Comparison of ENCODE assay signal across 9 mouse cellular contexts in the genomic region with DNA sequence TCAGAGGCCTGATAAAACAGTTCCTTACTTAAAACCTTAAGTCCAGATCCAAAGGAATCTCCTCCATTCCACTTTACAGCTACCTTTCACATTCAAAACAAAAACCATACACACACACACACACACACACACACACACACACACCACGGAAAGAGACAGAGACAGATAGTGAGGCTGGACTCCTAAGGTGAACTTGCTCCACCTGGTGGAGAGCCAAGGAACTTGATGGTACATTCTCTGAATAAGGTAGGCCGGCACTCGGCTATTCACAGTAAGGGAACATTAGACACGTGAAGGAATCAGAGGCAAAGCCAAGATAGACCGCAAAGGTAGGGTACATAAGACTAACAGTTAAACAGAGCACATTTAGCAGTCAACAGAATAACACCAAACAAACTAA. TPM values are rescaled to one million over a fixed set of nuclear protein-coding genes. Genes with fewer than 3 reads are reported as not detected.
DNase-seq lines count a peak whose midpoint lies in the region; ATAC-seq and TF ChIP-seq lines count a peak whose summit lies in the region.
"Had no signal": no experiment of that assay in that cellular context is flagged by ENCODE, and none has a peak within 500 bp of the region (broad histone marks: within the 10 kb centered on the region; RNA-seq: fewer than 3 reads in every experiment).

No protein-coding gene starts in this region.

- H3K9me3 ChIP-seq in kidney, embryonic 14.5 days (ENCODE audit: control insufficient read depth, low read length), result no peaks in the 10 kb centered on the region

- H3K27ac ChIP-seq in kidney, embryonic 14.5 days (ENCODE audit: low read depth, low read length), result no peak overlapping the region
- no peak overlapping the region for H3K27ac ChIP-seq in left cerebral cortex, adult 2 months

- WGBS in kidney, embryonic 14.5 days, result 7% methylated on average over 5 of the region's 5 CpGs

- intact Hi-C loops in left cerebral cortex, adult 2 months (cut with DNase I), result loop anchor here (1.0 to 5.0 kb wide), 3 partner anchors 86 to 447 kb away; no protein-coding TSS in a partner anchor

- ATAC-seq in kidney, embryonic 14.5 days (ENCODE audit: low FRiP score, low TSS enrichment), result no peak; the same call in 1 of the 2 replicates
- ATAC-seq in megakaryocyte-erythroid progenitor cell, adult 5-6 weeks (replicated peaks; ENCODE audit: low FRiP score, low TSS enrichment, poor library complexity, severe bottlenecking), result peak; percentile 90

- DNase-seq in kidney, adult 11 months, result peak; percentile 64
- peak; percentile 93 to 95 for DNase-seq in cerebellum, postnatal 10 days
- peak; percentile 57 to 75 for DNase-seq in frontal cortex, postnatal 25 days (ENCODE audit: low spot score in 2 of 2)
- peak; percentile 87 for DNase-seq in induced T-regulatory cell, adult 2 months (ENCODE audit: low read depth)
- DNase-seq in left cerebral cortex, adult 2 months (ENCODE audit: extremely low spot score in 1 of 2, low spot score in 2 of 2), result peak; percentile 75 to 83
- DNase-seq in right cerebral cortex, postnatal 25 days, result peak; percentile 67

- H3K4me1 ChIP-seq in kidney, embryonic 14.5 days (ENCODE audit: control insufficient read depth, insufficient read depth, low read length), result no peaks in the 10 kb centered on the region

- no peak overlapping the region for H3K4me2 ChIP-seq in kidney, embryonic 14.5 days (replicated peaks; ENCODE audit: low read depth, low read length)

- H3K4me3 ChIP-seq in kidney, embryonic 14.5 days (ENCODE audit: low read length), result no peak overlapping the region
- no peak overlapping the region for H3K4me3 ChIP-seq in left cerebral cortex, adult 2 months
- H3K4me3 ChIP-seq: myocyte had no signal

- no peak overlapping the region for H3K9ac ChIP-seq in kidney, embryonic 14.5 days (ENCODE audit: low read depth, low read length)

- H3K27me3 ChIP-seq in kidney, embryonic 14.5 days (ENCODE audit: control insufficient read depth, insufficient read depth, low read length), result peaks cover 4% of the 10 kb centered on the region; the same call in 1 of the 2 replicates

- peak; percentile 66 for TF ChIP-seq CTCF in left cerebral cortex, adult 2 months (IDR thresholded peaks at IDR 0.05)

- no peaks in the 10 kb centered on the region for H3K36me3 ChIP-seq in kidney, embryonic 14.5 days (ENCODE audit: control insufficient read depth, insufficient read depth, low read length)

RNA-seq across cellular contexts. Expression of a gene that starts 4.8 kb away (rescaled TPM):
- polyA plus RNA-seq in kidney, embryonic 14.5 days (2014; fragmentation: Nextera tagmentation; extraction: Ambion mirVana), result 6.6 and 8.6 TPM in 2 replicates
- under 1 TPM; 0.96 to 0.97 TPM for total RNA-seq in left cerebral cortex, adult 2 months (2021)
- 7.2 TPM in 1 of 2 replicates, not detected in the other for total RNA-seq in megakaryocyte-erythroid progenitor cell, adult 5-6 weeks (2014; fragmentation: Nextera tagmentation)
- total RNA-seq in megakaryocyte-erythroid progenitor cell, adult 5-6 weeks (2017), result not detected in 2 replicates

RNA-seq across cellular contexts. Expression of a gene that starts 5.3 kb away (rescaled TPM):
- 36.8 and 56.7 TPM in 2 replicates for polyA plus RNA-seq in kidney, embryonic 14.5 days (2014; fragmentation: Nextera tagmentation; extraction: Ambion mirVana)
- total RNA-seq in left cerebral cortex, adult 2 months (2021), result 10 to 100 TPM; 38.1 to 45.8 TPM
- 68.4 and 73.2 TPM in 2 replicates for total RNA-seq in megakaryocyte-erythroid progenitor cell, adult 5-6 weeks (2014; fragmentation: Nextera tagmentation)
- total RNA-seq in megakaryocyte-erythroid progenitor cell, adult 5-6 weeks (2017), result 71.5 and 73.6 TPM in 2 replicates
